Mouse (Mus musculus): Measurements from ENCODE around the gene Gng10. TPM values are rescaled to one million over a fixed set of nuclear protein-coding genes. Genes with fewer than 3 reads are reported as not detected.

The Gng10 gene
- polyA plus RNA-seq, 1 experiment = 20.9 TPM

DNA sequence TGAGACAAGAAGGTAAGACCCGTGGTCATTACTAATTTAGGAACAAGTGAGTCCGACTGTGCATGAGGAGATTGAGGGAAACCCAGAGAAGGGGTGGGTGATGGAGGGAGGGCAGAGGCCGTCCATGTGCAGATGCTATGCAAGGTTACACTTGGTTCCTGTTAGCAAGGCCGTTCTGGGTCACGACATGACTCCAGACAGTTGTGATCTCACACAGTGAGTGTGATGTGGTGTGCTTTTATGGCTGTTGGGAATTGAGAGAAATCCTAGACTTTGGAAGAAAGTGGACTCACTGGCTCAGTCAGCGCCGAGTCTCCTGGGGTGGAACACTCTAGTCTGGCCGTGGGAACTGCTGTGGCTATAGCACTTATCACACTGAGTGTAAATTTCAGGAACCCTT lies 28.7 kb upstream of the Gng10 start:
- TF ChIP-seq GATA1 (IDR thresholded peaks at IDR 0.05; ENCODE audit: low read length) = no peak

- no peak for TF ChIP-seq GATA1 (IDR thresholded peaks at IDR 0.05; ENCODE audit: low read length)
These were observed 27.9 kb upstream of the Gng10 start for GRCm38 (mm10) chr4:59007016-59007415.

- no peak for TF ChIP-seq GATA1 (IDR thresholded peaks at IDR 0.05; ENCODE audit: low read length)
These were observed 26.9 kb upstream of the Gng10 start for GRCm38 (mm10) chr4:59007974-59008373.

- no peak for TF ChIP-seq GATA1 (IDR thresholded peaks at IDR 0.05; ENCODE audit: low read length)
These were observed 25.7 kb upstream of the Gng10 start for GRCm38 (mm10) chr4:59009186-59009585.

DNA sequence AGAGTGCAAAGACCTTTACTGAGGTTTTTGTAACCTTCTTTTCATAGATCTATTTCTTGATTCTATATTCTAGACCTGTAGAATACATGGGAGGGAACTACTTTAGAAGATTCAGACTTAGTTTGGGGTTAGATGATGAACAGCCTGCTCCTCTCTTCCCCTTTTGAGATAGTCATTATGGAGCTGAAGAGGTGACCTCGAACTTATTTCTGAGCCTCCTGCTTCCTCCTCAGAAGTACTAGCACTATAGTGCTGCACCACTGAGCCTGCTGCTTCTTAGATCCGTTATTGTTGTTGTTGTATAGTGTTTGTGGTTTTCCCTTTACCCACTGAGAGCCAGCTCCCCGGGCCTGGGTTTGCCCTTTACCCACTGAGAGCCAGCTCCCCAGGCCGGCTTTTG lies 25.2 kb upstream of the Gng10 start:
- no peak for TF ChIP-seq GATA1 (IDR thresholded peaks at IDR 0.05; ENCODE audit: low read length)

DNA sequence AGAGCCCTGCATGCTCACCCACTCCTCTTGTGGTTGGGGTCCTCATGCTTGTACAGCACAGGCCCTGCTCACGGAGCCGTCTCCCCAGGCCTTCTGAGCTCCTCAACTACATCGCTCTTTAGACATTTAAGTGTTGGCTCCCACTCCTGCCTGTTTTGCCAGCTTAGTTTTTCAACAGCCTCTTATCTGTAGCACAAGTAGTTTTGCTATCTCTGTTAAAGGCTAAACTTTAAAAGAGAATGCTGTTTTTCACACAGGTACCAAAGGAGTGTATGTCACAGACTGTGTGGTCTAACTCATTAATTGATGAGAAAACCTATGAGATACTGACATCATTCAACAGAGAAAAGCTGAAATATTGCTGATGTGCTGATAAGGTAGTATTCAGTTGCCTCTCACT lies 23.4 kb upstream of the Gng10 start:
- no peak for TF ChIP-seq GATA1 (IDR thresholded peaks at IDR 0.05; ENCODE audit: low read length)

DNA sequence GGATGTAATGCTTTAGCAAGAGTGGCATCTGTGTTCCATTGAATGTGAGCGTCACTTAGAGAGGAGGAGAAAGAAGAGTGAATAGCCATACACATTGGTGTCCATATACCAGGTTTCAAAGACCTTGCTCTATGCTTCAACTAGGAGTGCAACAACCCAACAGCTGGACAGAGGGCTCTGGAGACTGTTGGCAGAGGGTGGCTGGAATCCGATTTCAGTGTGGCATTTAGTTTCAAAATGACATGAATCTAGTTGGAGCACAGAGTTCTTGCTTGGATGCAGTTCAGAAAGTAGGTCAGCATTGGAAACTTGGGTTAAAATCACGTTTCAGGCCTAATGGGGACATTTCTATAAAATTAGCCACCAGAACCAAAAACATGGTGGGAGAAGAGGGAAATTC lies 19.7 kb upstream of the Gng10 start:
- TF ChIP-seq GATA1 (IDR thresholded peaks at IDR 0.05; ENCODE audit: low read length) = no peak

DNA sequence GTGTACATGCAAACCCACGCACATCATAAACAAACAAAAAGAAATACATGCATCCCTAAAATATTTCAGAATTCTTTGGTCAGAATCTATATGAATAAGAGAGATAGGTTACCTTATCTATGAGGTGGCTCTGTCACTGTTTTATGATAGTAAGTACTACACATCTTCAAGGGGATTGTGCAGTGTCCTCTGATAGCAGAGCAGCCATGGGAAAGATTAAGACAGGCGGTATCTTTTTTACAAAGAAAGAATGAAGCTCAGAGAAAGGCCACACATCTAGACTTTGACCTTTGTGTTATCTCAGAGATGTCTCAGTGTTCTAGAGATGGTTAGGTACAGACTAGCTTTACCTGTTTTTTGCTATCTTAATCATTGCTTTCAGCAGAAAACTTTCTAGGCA lies 18.0 kb upstream of the Gng10 start:
- no peak for TF ChIP-seq GATA1 (IDR thresholded peaks at IDR 0.05; ENCODE audit: low read length)

- TF ChIP-seq GATA1 (IDR thresholded peaks at IDR 0.05; ENCODE audit: low read length) = no peak
These were observed 467 bp upstream of the Gng10 start for GRCm38 (mm10) chr4:59034325-59034917.

DNA sequence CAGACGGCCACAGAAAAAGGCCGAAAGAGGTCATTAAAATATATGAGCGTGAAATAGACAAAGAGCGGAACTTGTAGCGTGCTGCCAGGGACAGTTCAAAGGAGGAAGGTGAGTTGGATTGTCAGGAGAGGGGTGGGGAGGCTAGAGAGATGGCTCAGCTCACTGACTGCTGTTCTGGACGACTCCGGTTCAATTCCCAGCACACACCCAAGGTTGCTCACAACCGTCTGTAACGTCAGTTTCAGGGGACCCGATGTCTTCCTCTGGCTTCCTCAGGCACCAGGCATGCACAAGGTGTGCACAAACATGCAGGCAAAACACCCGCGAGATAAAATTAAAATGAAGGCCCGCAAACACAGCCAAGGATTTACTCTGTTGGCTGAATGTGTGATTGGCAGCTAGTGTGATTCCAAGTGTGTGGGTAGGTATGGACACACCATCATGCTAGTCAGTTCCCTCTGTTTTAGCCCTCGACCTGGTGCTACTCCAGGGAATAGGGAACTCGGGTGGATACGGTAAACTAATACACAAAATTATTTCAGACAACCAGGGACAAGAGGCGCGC lies 980 bp downstream of the Gng10 start:
- TF ChIP-seq GATA1 (IDR thresholded peaks at IDR 0.05; ENCODE audit: low read length) = no peak

DNA sequence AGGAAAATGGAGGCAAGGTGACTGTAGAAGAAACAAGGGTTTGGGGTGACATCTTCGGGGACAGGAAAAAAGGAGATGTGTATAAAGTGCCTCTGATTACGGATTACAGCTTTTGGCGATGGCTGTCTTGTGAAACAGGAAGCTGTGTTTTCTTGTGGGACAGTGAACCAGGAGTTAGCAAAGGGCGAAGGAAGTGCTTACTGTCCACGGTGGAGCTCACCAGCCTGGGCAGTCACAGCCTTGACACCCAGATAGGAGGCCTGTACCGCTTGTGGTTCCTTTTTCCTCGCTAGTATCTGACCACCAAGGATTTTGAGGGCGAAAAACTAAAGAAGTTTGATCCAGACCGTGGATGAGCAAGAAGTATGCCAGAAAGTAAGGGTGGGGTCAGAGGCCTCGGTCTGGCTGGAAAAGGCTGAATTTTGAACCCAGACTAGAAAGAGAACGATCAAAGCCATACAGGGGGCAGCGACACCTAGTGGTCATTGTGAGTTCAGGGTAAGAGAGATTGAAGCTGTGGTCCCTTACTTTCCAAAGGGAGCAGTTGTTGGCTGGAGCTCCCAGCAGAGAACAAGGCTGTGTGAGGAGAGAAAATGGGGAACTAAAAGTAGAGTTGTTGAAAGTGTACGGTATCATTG lies 1.7 kb downstream of the Gng10 start:
- no peak for TF ChIP-seq GATA1 (IDR thresholded peaks at IDR 0.05; ENCODE audit: low read length)

- TF ChIP-seq GATA1 (IDR thresholded peaks at IDR 0.05; ENCODE audit: low read length) = no peak
These were observed 2.6 kb downstream of the Gng10 start for GRCm38 (mm10) chr4:59037525-59037924.

- TF ChIP-seq GATA1 (IDR thresholded peaks at IDR 0.05; ENCODE audit: low read length) = no peak
These were observed 5.8 kb downstream of the Gng10 start for GRCm38 (mm10) chr4:59040397-59041287.

DNA sequence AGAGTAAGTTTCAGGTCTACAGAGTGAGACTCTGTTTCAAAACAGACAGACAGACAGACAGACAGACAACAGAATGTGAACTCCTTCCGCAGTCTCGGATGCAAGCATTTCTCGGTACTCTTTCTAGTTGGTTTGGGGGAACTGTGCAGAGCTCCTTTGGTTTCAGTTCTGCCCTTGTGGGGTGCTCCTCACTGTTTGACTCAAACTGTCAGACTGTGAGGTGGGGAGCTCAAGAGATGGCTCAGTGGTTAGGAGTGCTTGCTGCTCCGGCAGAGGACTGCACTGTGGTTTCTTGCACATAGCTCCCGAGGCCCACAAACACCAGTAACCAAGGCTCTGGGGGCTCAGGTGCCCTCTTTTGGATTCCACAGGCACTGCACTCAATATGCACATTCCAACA lies 8.2 kb downstream of the Gng10 start:
- TF ChIP-seq GATA1 (IDR thresholded peaks at IDR 0.05; ENCODE audit: low read length) = no peak

DNA sequence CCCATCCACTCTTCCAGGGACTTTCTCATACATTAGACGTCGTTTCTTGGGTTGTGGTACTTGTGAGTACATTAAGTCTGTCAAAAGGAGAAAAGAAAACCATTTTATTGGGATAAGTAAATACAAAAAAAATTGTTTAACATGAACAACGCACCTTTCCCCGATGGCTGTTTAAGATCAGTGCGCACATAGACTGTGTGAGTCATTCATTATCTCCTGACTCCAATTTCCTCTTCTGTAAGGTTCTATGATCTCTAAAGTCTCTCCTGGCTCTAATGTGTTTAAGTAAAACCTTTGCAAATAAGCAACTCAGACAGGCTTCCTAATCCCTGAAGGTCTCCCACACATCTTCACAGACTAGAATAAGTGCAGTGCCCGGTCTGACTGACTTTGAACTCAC lies 9.0 kb downstream of the Gng10 start:
- no peak for TF ChIP-seq GATA1 (IDR thresholded peaks at IDR 0.05; ENCODE audit: low read length)

GRCm38 (mm10) chr4:59047222-59047621 lies 12.3 kb downstream of the Gng10 start:
- no peak for TF ChIP-seq GATA1 (IDR thresholded peaks at IDR 0.05; ENCODE audit: low read length)

All from G1E-ER4 (cell line).